Mouse (Mus musculus) lung, adult 2 months (tissue): ENCODE data around the gene Ttc34.

Experiments used
- CTCF ChIP-seq: fragments of 200-500 bp; IDR thresholded peaks from 2 replicates; pipeline ENCODE4 v1.5.1; 2011; ENCODE audit warnings: mild to moderate bottlenecking, low read length, control low read depth; ENCODE audit not compliant: insufficient read depth
- POLR2A ChIP-seq: fragments of 200-500 bp; IDR thresholded peaks from 2 replicates; pipeline ENCODE4 v1.6.1; 2011; ENCODE audit warnings: low read depth, mild to moderate bottlenecking, control low read depth, low read length, borderline replicate concordance; ENCODE audit errors: extremely low read depth

GRCm38 (mm10) chr4:154838741-154839140 lies 1.5 kb downstream of the Ttc34 start:
- TF ChIP-seq POLR2A, result no peak
- TF ChIP-seq CTCF, result no peak
